Mouse (Mus musculus): Measurements from ENCODE around the gene Stag3. TPM values are rescaled to one million over a fixed set of nuclear protein-coding genes. Genes with fewer than 3 reads are reported as not detected.

Stag3 gene
- polyA plus RNA-seq, 1 experiment from 2014 or later: 6.3 TPM

- no peaks in the 10 kb centered on the region for H3K27me3 ChIP-seq (ENCODE audit: insufficient read depth, low read length)
- WGBS: 69% methylated on average over 11 of the region's 11 CpGs
- H3K4me2 ChIP-seq: no peak overlapping the region
- TF ChIP-seq CTCF (IDR thresholded peaks at IDR 0.05; ENCODE audit: low read depth): no peak
- H3K4me3 ChIP-seq (ENCODE audit: low read depth, low read length): no peak overlapping the region
- H3K27ac ChIP-seq (ENCODE audit: low read depth): no peak overlapping the region
- DNase-seq: no peak
- peaks cover 7% of the 10 kb centered on the region for H3K4me1 ChIP-seq (ENCODE audit: insufficient read depth)
- ATAC-seq (ENCODE audit: insufficient read depth): no peak
- peaks cover 40% of the 10 kb centered on the region for H3K36me3 ChIP-seq (ENCODE audit: insufficient read depth)
- H3K9ac ChIP-seq: no peak overlapping the region
- H3K9me3 ChIP-seq (ENCODE audit: low read depth, low read length): no peaks in the 10 kb centered on the region
Measured at GRCm38 (mm10) chr5:138260834-138261233, 19.2 kb upstream of the Stag3 start.

GRCm38 (mm10) chr5:138262001-138262400 is 18.0 kb upstream of the Stag3 start:
- TF ChIP-seq CTCF (IDR thresholded peaks at IDR 0.05; ENCODE audit: low read depth): no peak
- no peak overlapping the region for H3K4me3 ChIP-seq (ENCODE audit: low read depth, low read length)
- no peak overlapping the region for H3K27ac ChIP-seq (ENCODE audit: low read depth)
- no peak for DNase-seq
- H3K27me3 ChIP-seq (ENCODE audit: insufficient read depth, low read length): no peaks in the 10 kb centered on the region
- no peak for ATAC-seq (ENCODE audit: insufficient read depth)
- H3K4me2 ChIP-seq: 0 out of 2 replicates have a peak overlapping the region, but pooled peaks have one; percentile 20
- WGBS: 68% methylated on average over 4 of the region's 4 CpGs
- H3K4me1 ChIP-seq (ENCODE audit: insufficient read depth): peaks cover 7% of the 10 kb centered on the region
- H3K36me3 ChIP-seq (ENCODE audit: insufficient read depth): peaks cover 40% of the 10 kb centered on the region
- no peaks in the 10 kb centered on the region for H3K9me3 ChIP-seq (ENCODE audit: low read depth, low read length)
- H3K9ac ChIP-seq: no peak overlapping the region

GRCm38 (mm10) chr5:138262582-138263240 is 17.3 kb upstream of the Stag3 start:
- Histone ChIP-seq H3K4me2 (peak overlapping the region; percentile 92), H3K4me1 (ENCODE audit: insufficient read depth) (peaks cover 7% of the 10 kb centered on the region), H3K9ac (peak overlapping the region; percentile 95), H3K27ac (ENCODE audit: low read depth) (no peak overlapping the region), H3K27me3 (ENCODE audit: insufficient read depth, low read length) (no peaks in the 10 kb centered on the region), H3K9me3 (ENCODE audit: low read depth, low read length) (no peaks in the 10 kb centered on the region), H3K36me3 (ENCODE audit: insufficient read depth) (peaks cover 40% of the 10 kb centered on the region), H3K4me3 (ENCODE audit: low read depth, low read length) (peak overlapping the region; percentile 95)
- no peak for TF ChIP-seq CTCF (IDR thresholded peaks at IDR 0.05; ENCODE audit: low read depth)
- WGBS: 56% methylated on average over 18 of the region's 18 CpGs
- ATAC-seq (ENCODE audit: insufficient read depth) (no peak), DNase-seq (no peak)

- Histone ChIP-seq H3K4me2 (peak within 1 kb of the TSS; percentile 92), H3K27ac (ENCODE audit: low read depth) (peak within 1 kb of the TSS; percentile 42; the same call in 1 of the 2 replicates), H3K9me3 (ENCODE audit: low read depth, low read length) (no peaks in the 10 kb centered on the region), H3K4me3 (ENCODE audit: low read depth, low read length) (peak within 1 kb of the TSS; percentile 95), H3K36me3 (ENCODE audit: insufficient read depth) (peaks cover 35% of the 10 kb centered on the region), H3K4me1 (ENCODE audit: insufficient read depth) (peaks cover 7% of the 10 kb centered on the region), H3K27me3 (ENCODE audit: insufficient read depth, low read length) (no peaks in the 10 kb centered on the region), H3K9ac (peak within 1 kb of the TSS; percentile 95)
- DNase-seq (peak; percentile 97), ATAC-seq (ENCODE audit: insufficient read depth) (peak; percentile 93)
- TF ChIP-seq CTCF (IDR thresholded peaks at IDR 0.05; ENCODE audit: low read depth): no peak
- WGBS: under 1% methylated on average over 71 of the region's 71 CpGs
Measured at GRCm38 (mm10) chr5:138263260-138264206, 16.5 kb upstream of the Stag3 start, which contains the start of gene BC037034. Gene BC037034, minus strand, starts transcription at chr5:138264033.

GRCm38 (mm10) chr5:138264207-138264578 is 15.8 kb upstream of the Stag3 start:
- Histone ChIP-seq H3K36me3 (ENCODE audit: insufficient read depth) (peaks cover 29% of the 10 kb centered on the region), H3K27me3 (ENCODE audit: insufficient read depth, low read length) (no peaks in the 10 kb centered on the region), H3K9me3 (ENCODE audit: low read depth, low read length) (no peaks in the 10 kb centered on the region), H3K4me3 (ENCODE audit: low read depth, low read length) (peak overlapping the region; percentile 95), H3K4me2 (peak overlapping the region; percentile 92), H3K27ac (ENCODE audit: low read depth) (0 out of 2 replicates have a peak overlapping the region, but pooled peaks have one; percentile 42), H3K4me1 (ENCODE audit: insufficient read depth) (peaks cover 7% of the 10 kb centered on the region), H3K9ac (peak overlapping the region; percentile 95)
- no peak for ATAC-seq (ENCODE audit: insufficient read depth)
- TF ChIP-seq CTCF (IDR thresholded peaks at IDR 0.05; ENCODE audit: low read depth): no peak
- 8% methylated on average over 6 of the region's 6 CpGs for WGBS
- DNase-seq: no peak

- Histone ChIP-seq H3K4me1 (ENCODE audit: insufficient read depth) (peaks cover 7% of the 10 kb centered on the region), H3K27ac (ENCODE audit: low read depth) (no peak overlapping the region), H3K9ac (no peak overlapping the region), H3K27me3 (ENCODE audit: insufficient read depth, low read length) (no peaks in the 10 kb centered on the region), H3K4me3 (ENCODE audit: low read depth, low read length) (no peak overlapping the region), H3K36me3 (ENCODE audit: insufficient read depth) (peaks cover 14% of the 10 kb centered on the region), H3K9me3 (ENCODE audit: low read depth, low read length) (no peaks in the 10 kb centered on the region), H3K4me2 (no peak overlapping the region)
- ATAC-seq (ENCODE audit: insufficient read depth) (no peak), DNase-seq (no peak)
- TF ChIP-seq CTCF (IDR thresholded peaks at IDR 0.05; ENCODE audit: low read depth): no peak
- WGBS: 95% methylated on average over 4 of the region's 4 CpGs
Measured at GRCm38 (mm10) chr5:138265712-138266111, 14.3 kb upstream of the Stag3 start.

- 83% methylated on average over 3 of the region's 3 CpGs for WGBS
- no peak for TF ChIP-seq CTCF (IDR thresholded peaks at IDR 0.05; ENCODE audit: low read depth)
- Histone ChIP-seq H3K4me1 (ENCODE audit: insufficient read depth) (peaks cover 11% of the 10 kb centered on the region), H3K9ac (no peak overlapping the region), H3K27ac (ENCODE audit: low read depth) (no peak overlapping the region), H3K27me3 (ENCODE audit: insufficient read depth, low read length) (no peaks in the 10 kb centered on the region), H3K9me3 (ENCODE audit: low read depth, low read length) (no peaks in the 10 kb centered on the region), H3K36me3 (ENCODE audit: insufficient read depth) (peaks cover under 1% of the 10 kb centered on the region; the same call in 1 of the 2 replicates), H3K4me3 (ENCODE audit: low read depth, low read length) (no peak overlapping the region), H3K4me2 (no peak overlapping the region)
- DNase-seq: no peak
- no peak for ATAC-seq (ENCODE audit: insufficient read depth)
Measured at GRCm38 (mm10) chr5:138267114-138267513, 12.9 kb upstream of the Stag3 start.

All from lung, embryonic 14.5 days (tissue).